Mouse (Mus musculus) neural tube, embryonic 12.5 days (tissue): ENCODE results near the gene Ehmt2. TPM values are rescaled to one million over a fixed set of nuclear protein-coding genes. Genes with fewer than 3 reads are reported as not detected.

Experiments
- ATAC-seq: fragments of 200-750 bp; cut with Nextera tagmentation; 2 replicates; pipeline ENCODE4 v1.8.0; 2017; ENCODE audit warnings: low read depth, mild to moderate bottlenecking, moderate TSS enrichment, moderate library complexity; ENCODE audit not compliant: low FRiP score
- H3K27ac ChIP-seq: fragments of 300-500 bp; sonication (generic); 2 replicates; pipeline ENCODE4 v1.5.1; 2016
- H3K27me3 ChIP-seq: fragments of 300-500 bp; sonication (generic); replicated peaks from 2 replicates; pipeline ENCODE4 v1.6.1; 2016; ENCODE audit warnings: mild to moderate bottlenecking
- H3K36me3 ChIP-seq: fragments of 300-500 bp; sonication (generic); 2 replicates; pipeline ENCODE4 v1.6.1; 2016; ENCODE audit warnings: mild to moderate bottlenecking
- H3K4me1 ChIP-seq: fragments of 300-500 bp; sonication (generic); 2 replicates; pipeline ENCODE4 v1.6.1; 2016
- H3K4me2 ChIP-seq: fragments of 300-500 bp; sonication (generic); replicated peaks from 2 replicates; pipeline ENCODE4 v1.6.1; 2016; ENCODE audit warnings: mild to moderate bottlenecking
- H3K4me3 ChIP-seq: fragments of 300-500 bp; sonication (generic); 2 replicates; pipeline ENCODE4 v1.5.1; 2016
- H3K9ac ChIP-seq: fragments of 300-500 bp; sonication (generic); 2 replicates; pipeline ENCODE4 v1.6.1; 2016; ENCODE audit warnings: mild to moderate bottlenecking
- H3K9me3 ChIP-seq: fragments of 300-500 bp; sonication (generic); 2 replicates; pipeline ENCODE4 v1.6.1; 2016; ENCODE audit warnings: mild to moderate bottlenecking
- WGBS: fragments of 180-500 bp; shearing (Covaris S2); methylation state at CpG from one replicate; pipeline ENCODE4 v1.1.7; 2016; 5-methylcytosine and 5-hydroxymethylcytosine counted together
- polyA plus RNA-seq: library from polyadenylated mRNA; unstranded; fragments of >200 nt; fragmentation: Nextera tagmentation; extraction: Ambion mirVana; gene quantifications from 2 replicates; pipeline ENCODE4 v1.2.1, GENCODE M21; 2016

The Ehmt2 gene
- polyA plus RNA-seq, 1 experiment from 2014 or later: 113 TPM

- Histone ChIP-seq H3K4me2 (no peak overlapping the region), H3K4me3 (no peak overlapping the region), H3K27ac (no peak overlapping the region), H3K9me3 (no peaks in the 10 kb centered on the region), H3K36me3 (no peaks in the 10 kb centered on the region), H3K9ac (no peak overlapping the region), H3K27me3 (no peaks in the 10 kb centered on the region), H3K4me1 (no peaks in the 10 kb centered on the region)
- WGBS: 94% methylated on average over 6 of the region's 6 CpGs
- ATAC-seq: no peak
These were observed 23.9 kb upstream of the Ehmt2 start for GRCm38 (mm10) chr17:34874321-34874720.

DNA sequence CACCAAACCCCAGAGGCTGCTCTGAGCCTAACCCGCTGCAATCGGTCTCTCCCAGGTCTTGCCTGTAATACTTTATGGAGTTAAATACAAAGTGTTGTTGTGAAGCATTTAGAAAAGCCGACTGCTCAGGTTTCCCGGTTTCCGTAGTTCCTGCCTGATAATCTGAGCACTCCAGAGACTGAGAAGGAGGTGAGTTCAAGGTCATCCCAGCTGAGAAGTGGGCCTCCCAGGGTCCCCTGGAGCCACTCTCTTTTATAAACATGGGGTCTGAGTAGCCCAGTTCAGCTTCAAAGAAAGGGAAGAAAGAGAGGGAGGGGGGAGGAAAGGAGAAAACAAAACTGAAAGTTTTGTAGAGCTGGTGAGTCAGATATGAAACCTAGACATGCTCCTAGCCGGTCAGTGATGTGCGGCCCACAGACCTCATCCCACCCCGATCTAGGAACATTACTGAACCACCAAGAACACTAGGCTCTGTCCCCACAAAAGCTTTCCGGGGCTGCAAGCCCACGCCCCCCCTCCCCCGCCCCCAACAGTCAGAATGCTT, 18.9 kb upstream of the Ehmt2 start, which contains the start of gene Zbtb12:
Zbtb12 (plus strand) TSS at position 148 of the 544 bp plus-strand sequence.
- H3K27ac ChIP-seq: no peak within 1 kb of the TSS
- H3K4me3 ChIP-seq: no peak within 1 kb of the TSS
- H3K4me2 ChIP-seq: no peak within 1 kb of the TSS
- H3K27me3 ChIP-seq: peaks cover 8% of the 10 kb centered on the region
- H3K9me3 ChIP-seq: no peaks in the 10 kb centered on the region
- no peak for ATAC-seq
- H3K4me1 ChIP-seq: no peaks in the 10 kb centered on the region
- H3K9ac ChIP-seq: no peak within 1 kb of the TSS
- 73% methylated on average over 11 of the region's 11 CpGs for WGBS
- no peaks in the 10 kb centered on the region for H3K36me3 ChIP-seq

GRCm38 (mm10) chr17:34881166-34881565, 17.1 kb upstream of the Ehmt2 start:
- H3K36me3 ChIP-seq: no peaks in the 10 kb centered on the region
- no peak overlapping the region for H3K4me3 ChIP-seq
- no peaks in the 10 kb centered on the region for H3K4me1 ChIP-seq
- H3K27me3 ChIP-seq: peaks cover 8% of the 10 kb centered on the region
- H3K27ac ChIP-seq: no peak overlapping the region
- H3K9ac ChIP-seq: no peak overlapping the region
- ATAC-seq: no peak
- H3K4me2 ChIP-seq: no peak overlapping the region
- no peaks in the 10 kb centered on the region for H3K9me3 ChIP-seq

DNA sequence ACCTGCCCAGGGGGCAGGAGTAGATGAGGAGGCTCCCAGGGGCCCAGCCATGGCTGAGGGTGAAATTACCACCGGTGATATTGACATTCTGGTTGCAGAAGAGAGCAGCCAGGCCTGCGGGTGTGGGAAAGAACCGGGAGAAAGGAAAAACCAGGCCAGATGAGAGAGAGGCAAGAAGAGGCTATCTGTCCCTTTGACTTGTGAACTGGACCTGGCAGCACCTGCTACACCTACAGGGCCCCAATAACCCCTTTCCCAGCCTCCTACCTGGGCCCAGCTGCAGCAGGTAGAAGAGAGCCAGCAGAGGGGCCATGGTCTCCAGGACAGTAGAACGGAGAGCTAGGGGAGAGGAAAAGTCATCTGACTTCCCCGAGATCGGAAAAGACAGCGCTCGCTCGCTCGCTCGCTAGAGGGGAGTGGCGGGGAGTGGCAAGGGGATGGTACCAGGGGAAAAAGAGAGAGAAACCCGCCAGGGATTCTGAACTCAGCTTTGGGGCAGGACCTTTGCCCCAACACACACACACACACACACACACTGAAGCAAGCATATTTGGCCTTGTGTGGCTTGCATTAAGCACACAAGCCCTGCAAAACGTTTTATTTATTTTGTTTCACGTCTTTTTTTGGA, 16.5 kb upstream of the Ehmt2 start, which contains the start of gene Gm20547:
Gm20547 (minus strand) TSS at position 360 of the 628 bp plus-strand sequence.
- 9% methylated on average over 15 of the region's 15 CpGs for WGBS

DNA sequence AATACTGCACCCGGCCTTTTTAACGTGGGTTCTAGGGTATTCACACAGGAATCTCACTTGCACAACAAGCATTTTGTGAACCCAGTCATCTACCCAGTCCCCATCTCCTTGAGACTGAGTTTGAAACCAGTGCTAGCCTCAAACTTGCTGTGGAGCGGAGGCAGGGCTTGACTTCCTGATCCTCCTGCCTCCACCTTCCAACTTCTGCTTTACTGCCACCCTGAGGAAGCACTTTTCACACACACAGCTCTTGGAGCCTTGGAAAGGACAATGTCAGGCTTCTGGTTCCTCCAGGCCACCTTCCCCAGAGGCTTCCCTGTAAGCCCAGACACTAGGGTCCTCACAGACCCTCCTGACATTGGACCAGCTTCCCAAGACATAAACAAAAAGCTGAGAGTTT, 14.9 kb upstream of the Ehmt2 start:
- Histone ChIP-seq H3K27me3 (peaks cover 8% of the 10 kb centered on the region), H3K36me3 (no peaks in the 10 kb centered on the region), H3K4me3 (no peak overlapping the region), H3K27ac (no peak overlapping the region), H3K4me1 (no peaks in the 10 kb centered on the region), H3K9ac (no peak overlapping the region), H3K9me3 (no peaks in the 10 kb centered on the region), H3K4me2 (no peak overlapping the region)
- no peak for ATAC-seq
- 66% methylated on average over 3 of the region's 3 CpGs for WGBS

More for the DNA sequence above, 16.5 kb upstream of the Ehmt2 start, which contains the start of gene Gm20547:
- H3K9me3 ChIP-seq: no peaks in the 10 kb centered on the region
- H3K4me1 ChIP-seq: no peaks in the 10 kb centered on the region
- H3K36me3 ChIP-seq: no peaks in the 10 kb centered on the region
- peaks cover 8% of the 10 kb centered on the region for H3K27me3 ChIP-seq
- no peak within 1 kb of the TSS for H3K27ac ChIP-seq
- no peak for ATAC-seq
- 0 out of 2 replicates have a peak within 1 kb of the TSS, but pooled peaks have one; percentile 21 for H3K9ac ChIP-seq
- no peak within 1 kb of the TSS for H3K4me3 ChIP-seq
- H3K4me2 ChIP-seq: peak within 1 kb of the TSS; percentile 37

GRCm38 (mm10) chr17:34884704-34885103, 13.6 kb upstream of the Ehmt2 start:
- H3K27ac ChIP-seq: no peak overlapping the region

GRCm38 (mm10) chr17:34885615-34886014, 12.7 kb upstream of the Ehmt2 start:
- Histone ChIP-seq H3K9ac (no peak overlapping the region), H3K4me1 (no peaks in the 10 kb centered on the region), H3K9me3 (no peaks in the 10 kb centered on the region), H3K27me3 (peaks cover 8% of the 10 kb centered on the region), H3K4me3 (no peak overlapping the region), H3K36me3 (no peaks in the 10 kb centered on the region), H3K27ac (no peak overlapping the region), H3K4me2 (no peak overlapping the region)
- no peak for ATAC-seq
- 84% methylated on average over 3 of the region's 3 CpGs for WGBS

More at GRCm38 (mm10) chr17:34884704-34885103, 13.6 kb upstream of the Ehmt2 start:
- H3K4me1 ChIP-seq: no peaks in the 10 kb centered on the region
- WGBS: 87% methylated on average over 6 of the region's 6 CpGs
- H3K4me3 ChIP-seq: no peak overlapping the region
- no peak overlapping the region for H3K4me2 ChIP-seq
- peaks cover 8% of the 10 kb centered on the region for H3K27me3 ChIP-seq
- ATAC-seq: no peak
- no peaks in the 10 kb centered on the region for H3K36me3 ChIP-seq
- no peak overlapping the region for H3K9ac ChIP-seq
- H3K9me3 ChIP-seq: no peaks in the 10 kb centered on the region

- no peaks in the 10 kb centered on the region for H3K36me3 ChIP-seq
- H3K9ac ChIP-seq: no peak overlapping the region
- H3K4me3 ChIP-seq: no peak overlapping the region
- no peak for ATAC-seq
- H3K4me2 ChIP-seq: no peak overlapping the region
- H3K27me3 ChIP-seq: no peaks in the 10 kb centered on the region
- H3K9me3 ChIP-seq: no peaks in the 10 kb centered on the region
- WGBS: 89% methylated on average over 5 of the region's 5 CpGs
- H3K4me1 ChIP-seq: no peaks in the 10 kb centered on the region
- H3K27ac ChIP-seq: no peak overlapping the region
These were observed 10.3 kb upstream of the Ehmt2 start for GRCm38 (mm10) chr17:34887942-34888341.

DNA sequence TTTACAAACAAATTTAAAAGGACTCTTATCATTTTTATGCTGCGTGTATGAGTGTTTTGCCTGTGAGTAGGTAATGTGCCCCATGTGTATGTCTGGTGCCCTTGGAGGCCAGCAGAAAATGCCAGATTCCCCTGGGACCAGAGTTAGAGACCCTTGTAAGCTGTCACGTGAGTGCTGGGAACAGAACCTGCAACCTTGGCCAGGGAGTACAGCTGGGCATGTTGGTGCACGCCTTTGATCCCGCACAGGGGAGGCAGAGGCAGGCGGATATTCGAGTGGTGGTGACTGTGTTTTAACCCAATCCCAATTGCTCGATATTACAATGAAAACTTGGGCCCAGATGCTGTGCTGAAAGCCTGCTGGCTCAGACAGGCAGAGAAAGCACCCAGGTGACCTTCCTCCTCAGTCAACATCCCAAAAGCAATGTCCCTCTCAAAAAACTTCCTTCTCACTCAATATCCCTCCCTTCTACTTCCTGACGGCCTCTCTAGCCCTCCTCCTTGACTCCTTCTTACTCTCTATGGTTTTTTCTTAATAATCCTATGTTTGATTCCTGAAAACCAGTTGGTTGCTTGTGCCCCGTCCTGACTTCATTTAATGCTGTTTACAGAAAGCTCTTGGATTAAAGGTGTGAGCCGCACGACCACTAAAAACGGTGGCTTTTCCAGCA, 8.1 kb upstream of the Ehmt2 start:
- Histone ChIP-seq H3K36me3 (no peaks in the 10 kb centered on the region), H3K9ac (no peak overlapping the region), H3K9me3 (no peaks in the 10 kb centered on the region), H3K4me2 (no peak overlapping the region), H3K27me3 (no peaks in the 10 kb centered on the region), H3K4me1 (peaks cover 10% of the 10 kb centered on the region), H3K4me3 (no peak overlapping the region), H3K27ac (no peak overlapping the region)
- WGBS: 88% methylated on average over 12 of the region's 12 CpGs
- no peak for ATAC-seq

GRCm38 (mm10) chr17:34891377-34891776, 6.9 kb upstream of the Ehmt2 start:
- peaks cover 7% of the 10 kb centered on the region; the same call in 1 of the 2 replicates for H3K36me3 ChIP-seq
- no peak overlapping the region for H3K9ac ChIP-seq
- no peak overlapping the region for H3K4me2 ChIP-seq
- no peak overlapping the region for H3K4me3 ChIP-seq
- peaks cover 21% of the 10 kb centered on the region for H3K4me1 ChIP-seq
- H3K27me3 ChIP-seq: no peaks in the 10 kb centered on the region
- no peaks in the 10 kb centered on the region for H3K9me3 ChIP-seq
- no peak overlapping the region for H3K27ac ChIP-seq
- 95% methylated on average over 2 of the region's 2 CpGs for WGBS
- ATAC-seq: no peak

DNA sequence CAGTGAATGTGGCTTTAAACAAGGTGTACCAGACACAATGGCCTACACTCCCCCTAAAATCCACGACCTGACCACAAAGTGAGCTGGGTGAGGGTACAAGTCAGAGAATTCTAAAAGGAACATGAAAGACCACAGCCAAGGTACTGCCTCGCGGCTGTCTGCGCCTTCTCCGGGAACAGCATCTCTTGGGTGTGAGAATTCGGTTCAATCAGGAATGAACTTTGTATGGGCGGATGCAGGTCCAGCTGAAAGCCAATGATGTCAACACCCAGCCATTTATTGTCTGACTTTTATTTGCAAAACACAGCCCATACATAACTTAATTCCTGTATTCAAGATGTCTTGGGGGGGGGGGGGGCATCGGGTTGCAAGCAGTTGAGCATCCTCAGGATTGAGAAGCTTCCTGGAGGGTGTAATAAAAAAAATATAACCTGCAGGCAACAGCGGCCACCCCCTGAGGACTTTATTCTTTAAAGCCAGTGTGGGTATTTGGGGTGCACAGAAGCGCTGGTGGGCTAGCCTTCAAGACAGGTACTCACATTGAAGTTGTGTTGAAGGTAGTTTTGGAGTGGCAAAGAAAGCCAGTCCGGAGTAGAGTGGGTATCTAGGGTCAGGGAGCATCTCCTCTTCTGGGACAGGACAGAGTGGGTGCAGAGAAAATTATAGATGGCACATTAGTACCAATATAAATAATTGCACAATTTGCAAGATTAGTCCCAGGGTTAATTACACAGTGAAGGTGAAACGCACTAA, 5.0 kb upstream of the Ehmt2 start:
- Histone ChIP-seq H3K4me1 (peaks cover 37% of the 10 kb centered on the region), H3K4me2 (peak overlapping the region; percentile 98), H3K4me3 (no peak overlapping the region), H3K27me3 (no peaks in the 10 kb centered on the region), H3K9ac (0 out of 2 replicates have a peak overlapping the region, but pooled peaks have one; percentile 95), H3K27ac (0 out of 2 replicates have a peak overlapping the region, but pooled peaks have one; percentile 1), H3K36me3 (peaks cover 8% of the 10 kb centered on the region; the same call in 1 of the 2 replicates), H3K9me3 (no peaks in the 10 kb centered on the region)
- WGBS: 65% methylated on average over 12 of the region's 12 CpGs
- no peak for ATAC-seq
